Mouse (Mus musculus) NIH3T3 (cell line): ENCODE measurements around the gene Olfr498.

Source experiments
- DNase-seq: peaks from one replicate; pipeline ENCODE4 v3.0.0-alpha.2; 2012; ENCODE audit warnings: low read depth

The Olfr498 gene

GRCm38 (mm10) chr7:108465026-108465425, at the start of gene Olfr498:
Gene Olfr498 (plus strand): TSS chr7:108465326.
- DNase-seq = no peak

- DNase-seq = no peak
Observed at GRCm38 (mm10) chr7:108420121-108420520, 45.0 kb upstream of the Olfr498 start, which contains the start of gene Olfr497. Gene Olfr497 (plus strand): TSS chr7:108420421.
